Mouse (Mus musculus) kidney, embryonic 14.5 days (tissue): ENCODE results near the gene Slc35a2. TPM values are rescaled to one million over a fixed set of nuclear protein-coding genes. Genes with fewer than 3 reads are reported as not detected.
"Not testable (repeated sequence)": the region's sequence is repeated elsewhere in the genome, so short reads cannot be mapped to it uniquely, and the experiment has no call there.

ENCODE experiments used
- ATAC-seq: fragments of 200-750 bp; cut with Nextera tagmentation; 2 replicates; pipeline ENCODE4 v1.8.0; 2017; ENCODE audit warnings: moderate number of reproducible peaks, mild to moderate bottlenecking, moderate TSS enrichment, moderate library complexity; ENCODE audit not compliant: low FRiP score, low TSS enrichment
- H3K27ac ChIP-seq: fragments of 300-500 bp; sonication (generic); 2 replicates; pipeline ENCODE4 v1.5.1; 2014; ENCODE audit warnings: low read depth, mild to moderate bottlenecking, low read length, moderate library complexity, mixed read lengths
- H3K27me3 ChIP-seq: fragments of 300-500 bp; sonication (generic); 2 replicates; pipeline ENCODE4 v1.6.1; 2014; ENCODE audit warnings: mild to moderate bottlenecking, low read length; ENCODE audit not compliant: control insufficient read depth, insufficient read depth
- H3K36me3 ChIP-seq: fragments of 300-500 bp; sonication (generic); 2 replicates; pipeline ENCODE4 v1.6.1; 2014; ENCODE audit warnings: low read length, mixed read lengths; ENCODE audit not compliant: control insufficient read depth, insufficient read depth
- H3K4me1 ChIP-seq: fragments of 300-500 bp; sonication (generic); 2 replicates; pipeline ENCODE4 v1.6.1; 2014; ENCODE audit warnings: low read length, mixed read lengths; ENCODE audit not compliant: control insufficient read depth, insufficient read depth
- H3K4me2 ChIP-seq: fragments of 300-500 bp; sonication (generic); replicated peaks from 2 replicates; pipeline ENCODE4 v1.6.1; 2014; ENCODE audit warnings: low read depth, mild to moderate bottlenecking, low read length
- H3K4me3 ChIP-seq: fragments of 300-500 bp; sonication (generic); 2 replicates; pipeline ENCODE4 v1.5.1; 2014; ENCODE audit warnings: mild to moderate bottlenecking, low read length
- H3K9ac ChIP-seq: fragments of 300-500 bp; sonication (generic); 2 replicates; pipeline ENCODE4 v1.6.1; 2014; ENCODE audit warnings: low read depth, mild to moderate bottlenecking, low read length, moderate library complexity
- H3K9me3 ChIP-seq: fragments of 300-500 bp; sonication (generic); 2 replicates; pipeline ENCODE4 v1.6.1; 2016; ENCODE audit warnings: low read length; ENCODE audit not compliant: control insufficient read depth
- WGBS: fragments of 180-500 bp; shearing (Covaris S2); extraction: QIAGEN DNeasy Blood & Tissue Kit; methylation state at CpG from one replicate; pipeline ENCODE4 v1.1.7; 2014; 5-methylcytosine and 5-hydroxymethylcytosine counted together
- polyA plus RNA-seq: library from polyadenylated mRNA; unstranded; fragments of >200 nt; fragmentation: Nextera tagmentation; extraction: Ambion mirVana; gene quantifications from 2 replicates; pipeline ENCODE4 v1.2.1, GENCODE M21; 2014

Slc35a2 gene
- polyA plus RNA-seq, 1 experiment from 2014 or later: 12.6 TPM

- no peaks in the 10 kb centered on the region for H3K27me3 ChIP-seq
- H3K4me1 ChIP-seq: no peaks in the 10 kb centered on the region
- H3K4me3 ChIP-seq: no peak overlapping the region; the same call in 1 of the 2 replicates
- no peak overlapping the region for H3K27ac ChIP-seq
- H3K36me3 ChIP-seq: peaks cover 4% of the 10 kb centered on the region; the same call in 1 of the 2 replicates
- H3K9me3 ChIP-seq: no peaks in the 10 kb centered on the region
- 17% methylated on average over 11 of the region's 11 CpGs for WGBS
- no peak overlapping the region for H3K9ac ChIP-seq
- H3K4me2 ChIP-seq: peak overlapping the region; percentile 31
- peak; percentile 29 for ATAC-seq
These were observed 4.0 kb upstream of the Slc35a2 start for GRCm38 (mm10) chrX:7879819-7880218.

- Histone ChIP-seq H3K27me3 (no peaks in the 10 kb centered on the region), H3K9me3 (no peaks in the 10 kb centered on the region), H3K27ac (no peak overlapping the region), H3K4me3 (peak overlapping the region; percentile 56), H3K9ac (peak overlapping the region; percentile 23; the same call in 1 of the 2 replicates), H3K4me2 (peak overlapping the region; percentile 49), H3K4me1 (no peaks in the 10 kb centered on the region), H3K36me3 (peaks cover 8% of the 10 kb centered on the region; the same call in 1 of the 2 replicates)
- ATAC-seq: no peak
- 44% methylated on average over 13 of the region's 13 CpGs for WGBS
These were observed 14.4 kb downstream of the Slc35a2 start for GRCm38 (mm10) chrX:7898211-7898610.

- peak within 1 kb of the TSS; percentile 49 for H3K4me2 ChIP-seq
- peak within 1 kb of the TSS; percentile 56 for H3K4me3 ChIP-seq
- WGBS: 27% methylated on average over 62 of the region's 62 CpGs
- H3K9ac ChIP-seq: peak within 1 kb of the TSS; percentile 58
- no peaks in the 10 kb centered on the region for H3K9me3 ChIP-seq
- H3K36me3 ChIP-seq: peaks cover 8% of the 10 kb centered on the region; the same call in 1 of the 2 replicates
- ATAC-seq: peak; percentile 99
- H3K27me3 ChIP-seq: no peaks in the 10 kb centered on the region
- peak within 1 kb of the TSS; percentile 68 for H3K27ac ChIP-seq
- no peaks in the 10 kb centered on the region for H3K4me1 ChIP-seq
These were observed 15.3 kb downstream of the Slc35a2 start, which contains the start of the genes Pqbp1 and Timm17b for GRCm38 (mm10) chrX:7898880-7899874. Gene Pqbp1 (minus strand): TSS chrX:7899269. Gene Timm17b (plus strand): TSS chrX:7899357.

GRCm38 (mm10) chrX:7904441-7904840 lies 20.6 kb downstream of the Slc35a2 start:
- Histone ChIP-seq H3K9me3 (no peaks in the 10 kb centered on the region), H3K36me3 (peaks cover 9% of the 10 kb centered on the region; the same call in 1 of the 2 replicates), H3K27me3 (no peaks in the 10 kb centered on the region), H3K27ac (no peak overlapping the region), H3K4me1 (no peaks in the 10 kb centered on the region), H3K9ac (no peak overlapping the region), H3K4me3 (no peak overlapping the region), H3K4me2 (no peak overlapping the region)
- 90% methylated on average over 5 of the region's 5 CpGs for WGBS
- ATAC-seq: no peak

- no peaks in the 10 kb centered on the region for H3K9me3 ChIP-seq
- H3K27ac ChIP-seq: no peak within 1 kb of the TSS
- H3K9ac ChIP-seq: no peak within 1 kb of the TSS
- H3K4me2 ChIP-seq: no peak within 1 kb of the TSS
- WGBS: 85% methylated on average over 5 of the region's 5 CpGs
- H3K36me3 ChIP-seq: peaks cover 5% of the 10 kb centered on the region; the same call in 1 of the 2 replicates
- no peaks in the 10 kb centered on the region for H3K27me3 ChIP-seq
- no peak within 1 kb of the TSS for H3K4me3 ChIP-seq
- H3K4me1 ChIP-seq: no peaks in the 10 kb centered on the region
- ATAC-seq: no peak
These were observed 23.9 kb downstream of the Slc35a2 start, which contains the start of gene Gm10491 for GRCm38 (mm10) chrX:7907735-7908134. Gene Gm10491 (minus strand): TSS chrX:7907835.

GRCm38 (mm10) chrX:7909242-7909641 lies 25.4 kb downstream of the Slc35a2 start, which contains the start of gene Gm10490:
Gene Gm10490 (plus strand): TSS chrX:7909542.
- H3K4me3 ChIP-seq, H3K27me3 ChIP-seq, H3K4me1 ChIP-seq, H3K36me3 ChIP-seq, H3K9ac ChIP-seq, H3K27ac ChIP-seq, ATAC-seq, H3K9me3 ChIP-seq, H3K4me2 ChIP-seq: not testable (repeated sequence)
- 91% methylated on average over 4 of the region's 4 CpGs for WGBS

GRCm38 (mm10) chrX:7910473-7910872 lies 26.6 kb downstream of the Slc35a2 start:
- Histone ChIP-seq H3K36me3 (peaks cover 5% of the 10 kb centered on the region; the same call in 1 of the 2 replicates), H3K4me2 (no peak overlapping the region), H3K9me3 (no peaks in the 10 kb centered on the region), H3K4me3 (no peak overlapping the region), H3K27ac (no peak overlapping the region), H3K27me3 (no peaks in the 10 kb centered on the region), H3K4me1 (no peaks in the 10 kb centered on the region), H3K9ac (no peak overlapping the region)
- 65% methylated on average over 6 of the region's 6 CpGs for WGBS
- ATAC-seq: no peak

- H3K4me2 ChIP-seq, H3K4me3 ChIP-seq, H3K27ac ChIP-seq, H3K4me1 ChIP-seq, H3K9me3 ChIP-seq, ATAC-seq, H3K36me3 ChIP-seq, H3K9ac ChIP-seq: not testable (repeated sequence)
- peaks cover 13% of the 10 kb centered on the region for H3K27me3 ChIP-seq
- 30% methylated on average over 3 of the region's 3 CpGs for WGBS
These were observed 31.8 kb downstream of the Slc35a2 start for GRCm38 (mm10) chrX:7915669-7916068.

GRCm38 (mm10) chrX:7917960-7918359 lies 34.1 kb downstream of the Slc35a2 start:
- 71% methylated on average over 6 of the region's 6 CpGs for WGBS
- H3K4me2 ChIP-seq, H3K4me1 ChIP-seq, H3K9me3 ChIP-seq, H3K36me3 ChIP-seq, H3K27ac ChIP-seq, H3K9ac ChIP-seq, H3K4me3 ChIP-seq, ATAC-seq: not testable (repeated sequence)
- peaks cover 33% of the 10 kb centered on the region for H3K27me3 ChIP-seq
